Mouse (Mus musculus): Measurements from ENCODE around the gene P2ry6.

DNA sequence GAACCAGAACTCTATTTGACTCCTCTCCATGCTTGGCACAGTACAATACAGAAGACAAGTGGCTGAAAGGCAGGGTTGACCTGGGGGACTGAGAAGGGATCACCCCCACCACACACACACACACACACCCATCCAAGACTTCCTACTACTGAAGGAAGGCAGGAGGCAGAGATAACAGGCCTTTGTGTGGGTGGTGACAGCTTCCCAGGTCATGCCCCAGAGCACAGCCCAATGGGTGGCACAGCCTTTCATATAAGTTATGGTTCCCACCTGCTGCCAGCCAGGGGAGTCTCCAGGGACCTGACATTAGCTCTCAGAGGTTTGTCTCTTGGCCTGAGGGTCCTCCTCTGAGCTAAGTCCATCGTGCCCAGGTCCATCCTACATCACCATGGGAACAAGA is 22.8 kb upstream of the P2ry6 start:
- TF ChIP-seq CTCF (IDR thresholded peaks at IDR 0.05; ENCODE audit: low read depth, low read length), result no peak
- TF ChIP-seq POLR2A (IDR thresholded peaks at IDR 0.05; ENCODE audit: extremely low read depth, insufficient read depth, low read length), result no peak
